Mouse (Mus musculus) stomach, postnatal 0 days (tissue): ENCODE results near the gene Klhdc7b.

ENCODE experiments used
- CTCF ChIP-seq: IDR thresholded peaks from 2 replicates; pipeline ENCODE4 v1.5.1; 2016; ENCODE audit warnings: antibody characterized with exemption, low read depth, mild to moderate bottlenecking, moderate library complexity
- EP300 ChIP-seq: optimal IDR thresholded peaks from 2 replicates; pipeline ENCODE3; 2016; ENCODE audit warnings: antibody characterized with exemption

GRCm38 (mm10) chr15:89356372-89356771, 28.3 kb upstream of the Klhdc7b start:
- TF ChIP-seq EP300 = no peak
- no peak for TF ChIP-seq CTCF
